Mouse (Mus musculus) erythroblast, embryonic 14.5 days (primary cell): ENCODE measurements at regions not wholly inside any gene's neighbourhood (a gene's known extent, or its start where the extent isn't known, plus 50 kb on each side); places are given as distances from the start of the nearest gene placed in this dataset.

ENCODE experiments used
- H3K27me3 ChIP-seq: 2 replicates; pipeline ENCODE4 v1.6.1; 2012; ENCODE audit warnings: inconsistent platforms; ENCODE audit not compliant: control insufficient read depth
- H3K36me3 ChIP-seq: 2 replicates; pipeline ENCODE4 v1.6.1; 2012; ENCODE audit warnings: mild to moderate bottlenecking, inconsistent platforms; ENCODE audit not compliant: control insufficient read depth
- H3K4me1 ChIP-seq: 2 replicates; pipeline ENCODE4 v1.6.1; 2012; ENCODE audit warnings: inconsistent platforms; ENCODE audit not compliant: control insufficient read depth
- H3K4me3 ChIP-seq: replicated peaks from 2 replicates; pipeline ENCODE3; 2012; ENCODE audit warnings: moderate library complexity, mild to moderate bottlenecking, inconsistent platforms
- H3K9me3 ChIP-seq: 2 replicates; pipeline ENCODE4 v1.6.1; 2012; ENCODE audit warnings: low read length, inconsistent platforms, mixed read lengths; ENCODE audit not compliant: control insufficient read depth
- GATA1 ChIP-seq: IDR thresholded peaks from 2 replicates; pipeline ENCODE4 v1.6.1; 2012; ENCODE audit warnings: low read length, inconsistent platforms, mixed read lengths
- TAL1 ChIP-seq: IDR thresholded peaks from 3 replicates; pipeline ENCODE4 v1.6.1; 2012; ENCODE audit warnings: low read length, inconsistent platforms, mixed read lengths

DNA sequence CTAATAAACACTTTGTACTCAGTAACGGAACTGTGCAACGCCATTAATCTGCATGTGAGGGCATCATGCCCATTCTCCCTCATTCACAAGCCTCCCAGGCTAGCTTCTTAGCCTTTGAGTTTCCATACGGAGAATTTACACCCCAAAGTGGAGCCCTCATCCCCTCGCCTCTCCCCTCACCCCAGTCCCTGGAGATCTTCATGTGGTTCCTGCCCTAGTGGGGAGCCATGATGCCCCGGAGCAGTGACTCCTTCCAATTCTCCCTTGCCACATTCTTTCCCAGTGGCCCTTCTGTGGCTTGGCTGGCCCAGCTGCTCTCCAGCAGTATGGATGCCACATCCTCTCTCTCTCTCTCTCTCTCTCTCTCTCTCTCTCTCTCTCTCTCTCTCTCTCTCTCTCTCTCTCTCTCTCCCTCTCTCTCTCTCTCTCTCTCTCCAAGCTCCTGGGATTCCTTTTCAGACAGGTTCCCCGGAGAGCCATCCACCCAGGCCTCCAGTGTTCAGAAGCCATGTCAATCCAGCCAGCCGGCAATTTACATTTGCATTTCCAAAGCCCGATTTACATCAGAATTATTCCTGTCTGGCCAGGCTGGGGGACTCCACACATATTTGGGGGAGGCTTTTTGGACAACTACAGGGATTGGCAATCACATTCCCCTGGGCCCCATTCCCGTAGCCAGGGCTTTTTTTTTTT, 139.2 kb downstream of the Pja1 start:
- Histone ChIP-seq H3K36me3 (no peaks in the 10 kb centered on the region), H3K4me1 (no peaks in the 10 kb centered on the region), H3K27me3 (peaks cover 8% of the 10 kb centered on the region; the same call in 1 of the 2 replicates), H3K4me3 (no peak overlapping the region), H3K9me3 (no peaks in the 10 kb centered on the region)
- TF ChIP-seq GATA1: no peak
- no peak for TF ChIP-seq TAL1

DNA sequence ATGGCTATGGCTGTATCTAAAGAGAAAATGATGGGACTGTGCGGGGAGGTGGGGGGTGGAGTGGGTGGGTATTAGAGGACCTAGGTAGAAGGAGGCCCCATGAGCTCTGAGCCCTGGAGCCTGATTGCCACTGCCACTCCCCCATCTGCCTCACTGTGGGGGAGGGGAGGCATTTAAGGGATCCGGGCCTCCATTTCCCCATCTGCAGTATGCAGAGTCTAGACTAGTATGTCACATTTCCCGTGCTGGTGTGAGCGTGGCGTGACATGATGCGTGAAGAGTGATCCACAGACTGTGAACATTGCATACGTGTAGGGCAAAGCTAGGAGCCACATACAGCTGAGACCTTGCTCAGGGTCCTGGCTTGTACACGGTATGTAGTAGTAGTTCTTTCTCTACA, 140.7 kb downstream of the Pja1 start:
- Histone ChIP-seq H3K27me3 (peaks cover 9% of the 10 kb centered on the region; the same call in 1 of the 2 replicates), H3K36me3 (no peaks in the 10 kb centered on the region), H3K4me1 (no peaks in the 10 kb centered on the region), H3K9me3 (no peaks in the 10 kb centered on the region), H3K4me3 (no peak overlapping the region)
- TF ChIP-seq TAL1 (no peak), GATA1 (no peak)

DNA sequence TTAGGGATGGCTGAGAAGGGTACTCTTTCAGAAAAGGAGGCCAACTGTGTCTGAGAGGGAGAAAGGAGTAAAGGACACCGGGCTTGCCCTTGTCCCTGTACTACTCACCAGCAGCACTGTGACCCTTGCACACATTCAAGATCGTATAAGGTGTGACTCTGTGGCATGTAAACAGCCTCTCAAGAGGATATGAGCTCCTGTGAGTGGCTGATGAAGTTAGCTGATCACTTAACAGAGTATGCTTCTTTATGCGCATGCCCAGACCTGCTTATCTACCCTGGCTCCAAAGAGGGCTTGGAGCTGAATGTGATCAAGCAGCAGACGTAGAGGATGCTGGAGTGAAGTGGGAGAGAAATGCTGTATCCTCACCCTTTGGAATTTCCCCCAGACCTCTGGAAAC, 142.5 kb downstream of the Pja1 start:
- Histone ChIP-seq H3K4me3 (no peak overlapping the region), H3K27me3 (peaks cover 8% of the 10 kb centered on the region; the same call in 1 of the 2 replicates), H3K36me3 (no peaks in the 10 kb centered on the region), H3K9me3 (no peaks in the 10 kb centered on the region), H3K4me1 (no peaks in the 10 kb centered on the region)
- TF ChIP-seq GATA1 (no peak), TAL1 (no peak)

DNA sequence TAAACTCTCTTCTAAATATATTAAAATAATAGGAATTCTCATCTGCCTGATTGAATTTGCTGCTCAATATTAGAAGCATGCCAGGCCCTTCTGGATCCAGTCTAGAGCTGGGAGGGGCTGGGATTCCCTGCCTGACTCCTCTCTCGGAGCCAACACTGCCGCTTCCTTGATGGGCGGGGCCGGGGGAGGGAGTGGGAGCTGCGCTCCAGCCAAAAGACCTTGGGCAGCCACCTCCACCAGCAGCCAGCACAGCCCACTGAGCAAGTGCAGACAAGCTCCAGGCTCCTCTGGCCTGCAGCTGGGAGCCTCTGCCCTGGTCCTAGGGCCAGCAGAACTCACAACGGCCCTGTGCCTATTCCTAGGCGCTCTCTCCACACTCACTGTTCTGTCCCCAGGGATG, 144.9 kb downstream of the Pja1 start:
- Histone ChIP-seq H3K9me3 (no peaks in the 10 kb centered on the region), H3K4me3 (no peak overlapping the region), H3K36me3 (no peaks in the 10 kb centered on the region), H3K4me1 (no peaks in the 10 kb centered on the region), H3K27me3 (peaks cover 8% of the 10 kb centered on the region; the same call in 1 of the 2 replicates)
- no peak for TF ChIP-seq GATA1
- no peak for TF ChIP-seq TAL1

DNA sequence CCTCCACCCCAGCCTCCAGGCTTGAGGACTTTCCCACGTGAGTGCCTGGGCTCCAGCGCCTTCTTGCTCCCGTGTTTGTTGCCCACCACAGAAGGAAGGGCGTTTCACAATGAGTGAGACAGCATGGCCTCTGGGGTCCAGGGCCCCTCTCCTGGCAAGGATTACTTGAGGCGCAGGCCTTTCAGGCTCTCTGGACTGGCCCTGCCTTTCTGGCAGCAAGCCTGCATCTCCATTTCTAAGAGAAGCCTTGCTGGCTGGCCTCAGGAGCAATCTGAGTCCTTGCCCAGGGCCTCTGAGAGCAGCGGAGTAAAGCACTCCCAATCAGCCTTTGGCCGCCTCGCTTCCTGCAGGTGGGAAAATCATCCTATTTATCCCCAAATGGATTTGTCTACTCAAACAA, 145.6 kb downstream of the Pja1 start:
- no peaks in the 10 kb centered on the region for H3K4me1 ChIP-seq
- H3K9me3 ChIP-seq: no peaks in the 10 kb centered on the region
- H3K36me3 ChIP-seq: no peaks in the 10 kb centered on the region
- H3K27me3 ChIP-seq: peaks cover 8% of the 10 kb centered on the region; the same call in 1 of the 2 replicates
- TF ChIP-seq TAL1: no peak
- no peak overlapping the region for H3K4me3 ChIP-seq

DNA sequence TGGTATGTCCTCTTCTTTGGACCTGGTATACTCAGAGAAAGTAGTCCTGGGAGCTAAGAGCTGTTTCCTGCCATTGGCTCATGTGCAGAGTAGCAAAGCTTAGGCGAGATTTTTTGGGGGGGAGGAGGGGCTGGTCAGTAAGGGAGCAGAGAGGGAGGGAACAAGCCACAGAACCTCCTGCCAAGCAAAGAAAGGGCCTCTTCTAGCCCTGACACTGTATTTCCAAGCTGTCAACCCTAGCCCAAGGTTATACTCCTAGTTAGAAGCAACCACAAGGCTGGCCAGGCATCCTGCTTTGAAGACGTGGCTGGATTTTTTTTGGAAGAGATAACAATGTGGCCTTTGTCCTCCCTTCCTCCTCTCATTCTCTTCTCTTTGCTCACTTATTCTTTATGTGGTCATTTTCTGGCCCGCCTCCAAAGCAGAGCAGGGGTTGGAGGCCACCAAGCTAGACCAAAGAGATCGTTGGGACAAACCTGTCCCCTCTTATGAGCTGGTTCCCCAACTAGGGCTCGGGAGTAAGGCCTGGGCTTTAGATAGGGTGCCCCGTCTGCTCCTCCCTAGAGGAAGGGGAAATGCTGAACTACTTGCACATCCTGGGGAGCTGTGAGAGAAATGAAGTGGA, 146.4 kb downstream of the Pja1 start:
- Histone ChIP-seq H3K4me3 (no peak overlapping the region), H3K36me3 (no peaks in the 10 kb centered on the region), H3K27me3 (peaks cover 8% of the 10 kb centered on the region; the same call in 1 of the 2 replicates), H3K9me3 (no peaks in the 10 kb centered on the region), H3K4me1 (no peaks in the 10 kb centered on the region)
- no peak for TF ChIP-seq GATA1
- no peak for TF ChIP-seq TAL1

DNA sequence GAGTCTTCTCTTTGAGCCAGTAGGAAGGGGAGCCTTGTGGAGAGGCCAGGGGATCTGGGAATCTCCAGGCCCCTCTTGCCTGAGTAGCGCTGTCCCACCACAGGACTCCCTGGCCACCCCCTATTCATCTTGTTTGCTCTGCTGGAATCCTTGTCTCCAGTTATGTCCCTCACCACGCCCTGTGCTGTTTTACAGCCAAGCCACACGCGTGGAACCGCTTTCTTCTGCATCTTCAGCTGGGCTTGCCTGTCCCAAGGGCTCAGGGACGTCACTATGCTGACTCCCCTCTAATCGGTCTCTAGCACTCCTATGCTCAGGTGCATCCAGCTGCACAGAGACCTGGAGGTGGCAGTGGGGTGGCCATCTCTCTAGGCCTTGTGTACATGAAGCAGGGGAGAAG, 151.3 kb downstream of the Pja1 start:
- no peak for TF ChIP-seq TAL1
- TF ChIP-seq GATA1: no peak
- Histone ChIP-seq H3K4me1 (no peaks in the 10 kb centered on the region), H3K4me3 (no peak overlapping the region), H3K9me3 (no peaks in the 10 kb centered on the region), H3K27me3 (peaks cover 4% of the 10 kb centered on the region), H3K36me3 (no peaks in the 10 kb centered on the region)

DNA sequence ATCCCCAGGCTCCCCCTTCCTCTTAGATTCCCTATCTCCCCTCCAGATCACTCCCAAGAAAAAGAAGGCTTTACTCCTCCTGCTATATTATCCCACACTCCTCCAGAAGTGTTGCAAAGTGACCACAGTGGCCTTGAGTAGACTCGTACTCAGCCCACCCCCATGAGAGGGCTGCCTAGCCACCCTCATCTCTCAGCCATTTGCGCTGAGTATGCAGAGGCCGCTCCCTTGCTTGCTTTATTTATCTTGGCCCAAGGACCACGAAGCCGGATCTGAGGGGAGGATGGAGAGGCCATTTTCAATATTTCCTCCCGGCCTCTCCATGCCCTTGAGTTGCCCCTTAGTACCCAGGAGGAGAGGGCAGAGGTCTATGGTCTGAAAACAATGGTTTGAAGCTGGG, 151.9 kb downstream of the Pja1 start:
- Histone ChIP-seq H3K27me3 (peaks cover 4% of the 10 kb centered on the region), H3K36me3 (no peaks in the 10 kb centered on the region), H3K4me1 (no peaks in the 10 kb centered on the region), H3K9me3 (no peaks in the 10 kb centered on the region), H3K4me3 (no peak overlapping the region)
- TF ChIP-seq GATA1 (no peak), TAL1 (no peak)

DNA sequence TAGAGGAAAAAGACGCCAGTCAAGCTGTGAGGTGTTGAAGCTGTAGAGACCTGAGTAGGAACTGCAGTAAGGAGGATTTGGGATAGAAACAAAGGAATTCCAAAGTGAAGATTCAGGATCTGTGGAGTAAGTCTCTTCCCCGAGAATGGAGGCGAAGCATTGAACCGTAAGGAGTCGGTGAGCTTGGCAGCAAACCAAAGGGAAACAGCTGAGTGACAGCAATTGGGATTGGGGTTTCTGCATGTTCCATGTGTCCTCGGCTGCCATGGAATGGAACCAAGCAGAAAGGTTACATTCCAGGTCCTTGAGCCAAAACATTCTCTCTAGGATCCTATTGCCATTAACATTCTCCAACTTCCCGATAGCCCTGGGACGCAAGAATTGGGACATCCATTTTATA, 152.9 kb downstream of the Pja1 start:
- peaks cover 8% of the 10 kb centered on the region for H3K27me3 ChIP-seq
- no peak overlapping the region for H3K4me3 ChIP-seq
- H3K4me1 ChIP-seq: no peaks in the 10 kb centered on the region
- no peaks in the 10 kb centered on the region for H3K36me3 ChIP-seq
- H3K9me3 ChIP-seq: no peaks in the 10 kb centered on the region
- no peak for TF ChIP-seq GATA1
- TF ChIP-seq TAL1: no peak
